Mouse (Mus musculus) liver, embryonic 13.5 days (tissue): ENCODE measurements around the gene Adgre5. TPM values are rescaled to one million over a fixed set of nuclear protein-coding genes. Genes with fewer than 3 reads are reported as not detected.
A peak's percentile ranks its signal among the peaks of the same experiment; 100 is the strongest.

Source experiments
- ATAC-seq: fragments of 200-750 bp; cut with Nextera tagmentation; 2 replicates; pipeline ENCODE4 v1.8.0; 2017; ENCODE audit warnings: low read depth, mild to moderate bottlenecking, moderate number of reproducible peaks, moderate library complexity
- DNase-seq: peaks from one replicate; pipeline ENCODE4 v3.0.0; 2022
- H3K27ac ChIP-seq: fragments of 300-500 bp; sonication (generic); 2 replicates; pipeline ENCODE4 v1.5.1; 2015; ENCODE audit warnings: moderate library complexity, mild to moderate bottlenecking, inconsistent platforms
- H3K27me3 ChIP-seq: fragments of 300-500 bp; sonication (generic); 2 replicates; pipeline ENCODE4 v1.6.1; 2015; ENCODE audit warnings: mild to moderate bottlenecking, inconsistent platforms
- H3K36me3 ChIP-seq: fragments of 300-500 bp; sonication (generic); 2 replicates; pipeline ENCODE4 v1.6.1; 2015; ENCODE audit warnings: mild to moderate bottlenecking, inconsistent platforms
- H3K4me1 ChIP-seq: fragments of 300-500 bp; sonication (generic); replicated peaks from 2 replicates; pipeline ENCODE4 v1.6.1; 2015; ENCODE audit warnings: inconsistent platforms
- H3K4me2 ChIP-seq: fragments of 300-500 bp; sonication (generic); 2 replicates; pipeline ENCODE4 v1.6.1; 2015; ENCODE audit warnings: inconsistent platforms, mild to moderate bottlenecking, moderate library complexity
- H3K4me3 ChIP-seq: fragments of 300-500 bp; sonication (generic); replicated peaks from 2 replicates; pipeline ENCODE4 v1.5.1; 2015; ENCODE audit warnings: mild to moderate bottlenecking, inconsistent platforms
- H3K9ac ChIP-seq: fragments of 300-500 bp; sonication (generic); 2 replicates; pipeline ENCODE4 v1.6.1; 2015; ENCODE audit warnings: mild to moderate bottlenecking, inconsistent platforms
- H3K9me3 ChIP-seq: fragments of 300-500 bp; sonication (generic); replicated peaks from 2 replicates; pipeline ENCODE4 v1.6.1; 2016; ENCODE audit warnings: inconsistent platforms
- WGBS: fragments of 180-500 bp; shearing (Covaris S2); methylation state at CpG from one replicate; pipeline ENCODE4 v1.1.7; 2015; ENCODE audit not compliant: insufficient replicate concordance; 5-methylcytosine and 5-hydroxymethylcytosine counted together
- polyA plus RNA-seq: library from polyadenylated mRNA; unstranded; fragments of >200 nt; fragmentation: Nextera tagmentation; extraction: Ambion mirVana; gene quantifications from 2 replicates; pipeline ENCODE4 v1.2.1, GENCODE M21; 2015

Gene Adgre5
- polyA plus RNA-seq, 1 experiment from 2014 or later: 8.9 TPM

DNA sequence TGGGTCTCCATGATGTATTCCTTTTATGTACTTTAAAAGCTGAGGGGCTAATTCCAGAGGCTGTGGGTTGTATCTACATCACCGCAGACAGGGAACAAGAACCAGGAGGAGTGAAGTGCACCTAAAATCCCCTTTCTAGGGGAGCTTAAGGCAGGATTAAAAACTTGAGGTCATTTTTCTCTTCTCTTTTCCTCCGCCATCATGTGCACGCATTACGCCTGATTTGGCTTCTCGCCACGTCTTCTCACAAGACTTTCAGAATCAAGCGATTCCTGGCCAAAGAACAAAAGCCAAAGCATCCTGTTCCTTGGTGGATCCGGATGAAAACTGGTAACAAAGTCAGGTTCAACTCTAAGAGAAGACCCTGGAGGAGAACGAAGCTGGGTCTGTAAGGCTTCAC lies 8.1 kb upstream of the Adgre5 start:
- Histone ChIP-seq H3K4me3 (no peak overlapping the region), H3K27ac (no peak overlapping the region), H3K36me3 (no peaks in the 10 kb centered on the region), H3K4me1 (peaks cover 16% of the 10 kb centered on the region), H3K9ac (no peak overlapping the region), H3K4me2 (no peak overlapping the region), H3K9me3 (no peaks in the 10 kb centered on the region), H3K27me3 (peaks cover 26% of the 10 kb centered on the region)
- ATAC-seq (no peak), DNase-seq (no peak)
- 78% methylated on average over 9 of the region's 9 CpGs for WGBS

GRCm38 (mm10) chr8:83748708-83749107 lies 7.6 kb upstream of the Adgre5 start:
- DNase-seq: no peak
- no peak overlapping the region for H3K9ac ChIP-seq
- H3K27ac ChIP-seq: no peak overlapping the region

GRCm38 (mm10) chr8:83747661-83748346 lies 6.7 kb upstream of the Adgre5 start:
- WGBS: 2% methylated on average over 28 of the region's 28 CpGs
- H3K4me1 ChIP-seq: peaks cover 20% of the 10 kb centered on the region
- 0 out of 2 replicates have a peak overlapping the region, but pooled peaks have one; percentile 39 for H3K9ac ChIP-seq
- H3K4me2 ChIP-seq: peak overlapping the region; percentile 58
- ATAC-seq (peak; percentile 58), DNase-seq (no peak)
- H3K27ac ChIP-seq: peak overlapping the region; percentile 47
- H3K27me3 ChIP-seq: peaks cover 26% of the 10 kb centered on the region
- peak overlapping the region; percentile 35 for H3K4me3 ChIP-seq
- H3K36me3 ChIP-seq: no peaks in the 10 kb centered on the region
- H3K9me3 ChIP-seq: no peaks in the 10 kb centered on the region

More at GRCm38 (mm10) chr8:83748708-83749107, 7.6 kb upstream of the Adgre5 start:
- Histone ChIP-seq H3K4me1 (peaks cover 16% of the 10 kb centered on the region), H3K9me3 (no peaks in the 10 kb centered on the region), H3K36me3 (no peaks in the 10 kb centered on the region), H3K4me2 (peak overlapping the region; percentile 58; the same call in 1 of the 2 replicates), H3K4me3 (no peak overlapping the region), H3K27me3 (peaks cover 26% of the 10 kb centered on the region)
- 12% methylated on average over 3 of the region's 3 CpGs for WGBS
- peak; percentile 51; the same call in 1 of the 2 replicates for ATAC-seq

- DNase-seq: no peak
- 61% methylated on average over 4 of the region's 4 CpGs for whole genome bisulfite sequencing
- H3K9me3 ChIP-seq: no peaks in the 10 kb centered on the region
- peaks cover 34% of the 10 kb centered on the region for H3K27me3 ChIP-seq
- no peak for ATAC-seq
- no peak overlapping the region for H3K27ac ChIP-seq
- H3K4me2 ChIP-seq: no peak overlapping the region
- no peak overlapping the region for H3K4me3 ChIP-seq
- no peak overlapping the region for H3K9ac ChIP-seq
- no peaks in the 10 kb centered on the region for H3K36me3 ChIP-seq
- peaks cover 57% of the 10 kb centered on the region for H3K4me1 ChIP-seq
Measured at GRCm38 (mm10) chr8:83744070-83744469, 2.9 kb upstream of the Adgre5 start.

DNA sequence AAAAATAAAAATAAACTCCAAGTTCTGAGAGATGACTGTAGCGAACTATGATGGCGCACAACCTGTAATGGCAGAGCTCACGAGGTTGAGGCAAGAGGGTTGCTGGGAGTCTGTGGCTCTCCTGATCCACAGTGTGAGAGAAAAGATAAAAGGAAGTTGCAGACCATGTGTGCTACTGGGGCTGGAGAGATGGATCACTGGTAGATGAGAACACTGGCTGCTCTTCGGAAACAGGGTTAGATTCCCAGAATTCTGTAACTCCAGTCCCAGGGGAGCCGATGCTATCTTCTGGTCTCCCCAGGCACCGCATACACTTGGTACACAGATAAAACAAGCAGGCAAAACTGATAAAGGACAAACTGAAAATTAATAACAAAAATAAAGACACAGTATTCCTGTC lies 1.8 kb upstream of the Adgre5 start:
- no peak overlapping the region for H3K27ac ChIP-seq
- H3K9ac ChIP-seq: no peak overlapping the region
- no peak overlapping the region for H3K4me2 ChIP-seq
- no peaks in the 10 kb centered on the region for H3K36me3 ChIP-seq
- DNase-seq: no peak
- H3K9me3 ChIP-seq: no peaks in the 10 kb centered on the region
- peaks cover 23% of the 10 kb centered on the region for H3K27me3 ChIP-seq
- ATAC-seq: peak; percentile 52
- H3K4me1 ChIP-seq: peaks cover 59% of the 10 kb centered on the region
- 38% methylated on average over 6 of the region's 6 CpGs for WGBS
- no peak overlapping the region for H3K4me3 ChIP-seq

DNA sequence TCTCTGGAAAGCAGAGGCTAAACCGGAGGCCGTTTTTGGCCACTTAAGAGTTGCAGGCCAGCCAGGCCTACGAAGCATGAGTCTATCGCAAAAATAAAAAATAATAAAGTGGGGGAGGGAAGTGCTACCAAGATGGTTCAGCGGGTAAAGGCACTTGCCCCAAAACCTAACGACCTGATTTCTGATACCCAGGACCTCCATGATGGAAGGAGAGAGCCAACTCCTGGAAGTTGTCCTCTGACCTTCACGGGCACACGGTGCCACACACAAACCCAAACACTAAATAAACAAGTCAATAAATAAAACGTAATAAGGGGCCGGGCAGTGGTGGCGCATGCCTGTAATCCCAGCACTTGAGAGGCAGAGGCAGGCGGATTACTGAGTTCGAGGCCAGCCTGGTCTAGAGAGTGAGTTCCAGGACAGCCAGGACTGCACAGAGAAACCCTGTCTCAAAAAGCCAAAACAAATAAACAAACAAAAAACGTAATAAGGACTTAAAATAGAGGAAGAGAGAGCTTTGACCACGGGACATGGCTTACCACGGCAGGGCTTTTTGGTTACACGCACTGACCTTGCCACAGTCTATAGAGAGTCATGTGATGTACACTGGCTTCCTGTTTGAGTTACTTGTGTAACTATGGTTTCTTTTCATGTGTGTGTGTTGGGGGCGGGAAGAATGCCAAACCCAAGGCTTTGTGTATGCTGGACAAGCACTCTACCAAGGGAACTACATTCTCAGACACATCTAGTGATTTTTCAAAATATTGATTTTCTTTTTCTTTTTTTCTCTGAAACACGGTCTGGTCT lies 926 bp upstream of the Adgre5 start:
- no peak for DNase-seq
- Histone ChIP-seq H3K27me3 (peaks cover 13% of the 10 kb centered on the region), H3K4me2 (peak overlapping the region; percentile 85), H3K4me1 (peaks cover 58% of the 10 kb centered on the region), H3K36me3 (no peaks in the 10 kb centered on the region), H3K27ac (peak overlapping the region; percentile 47; the same call in 1 of the 2 replicates), H3K9ac (no peak overlapping the region), H3K4me3 (peak overlapping the region; percentile 64; the same call in 1 of the 2 replicates), H3K9me3 (peaks cover 4% of the 10 kb centered on the region; the same call in 1 of the 2 replicates)
- 61% methylated on average over 19 of the region's 19 CpGs for WGBS
- no peak for ATAC-seq

GRCm38 (mm10) chr8:83740586-83740975 lies 545 bp downstream of the Adgre5 start:
- DNase-seq: no peak
- 15% methylated on average over 3 of the region's 3 CpGs for WGBS
- Histone ChIP-seq H3K9ac (peak overlapping the region; percentile 73), H3K9me3 (peaks cover 4% of the 10 kb centered on the region; the same call in 1 of the 2 replicates), H3K27ac (peak overlapping the region; percentile 48; the same call in 1 of the 2 replicates), H3K36me3 (no peaks in the 10 kb centered on the region), H3K27me3 (peaks cover 10% of the 10 kb centered on the region; the same call in 1 of the 2 replicates), H3K4me3 (peak overlapping the region; percentile 64), H3K4me2 (peak overlapping the region; percentile 85), H3K4me1 (peaks cover 58% of the 10 kb centered on the region)
- peak; percentile 10; the same call in 1 of the 2 replicates for ATAC-seq

GRCm38 (mm10) chr8:83739711-83740468 lies 1.2 kb downstream of the Adgre5 start:
- Histone ChIP-seq H3K4me2 (peak overlapping the region; percentile 85), H3K27ac (peak overlapping the region; percentile 64; the same call in 1 of the 2 replicates), H3K27me3 (peaks cover 10% of the 10 kb centered on the region; the same call in 1 of the 2 replicates), H3K9me3 (peaks cover 4% of the 10 kb centered on the region; the same call in 1 of the 2 replicates), H3K4me1 (peaks cover 58% of the 10 kb centered on the region), H3K9ac (0 out of 2 replicates have a peak overlapping the region, but pooled peaks have one; percentile 26), H3K4me3 (peak overlapping the region; percentile 64), H3K36me3 (no peaks in the 10 kb centered on the region)
- 16% methylated on average over 8 of the region's 8 CpGs for WGBS
- DNase-seq: no peak
- ATAC-seq: no peak

- H3K27me3 ChIP-seq: peaks cover 10% of the 10 kb centered on the region; the same call in 1 of the 2 replicates
- H3K4me3 ChIP-seq: 0 out of 2 replicates have a peak overlapping the region, but pooled peaks have one; percentile 64
- 0 out of 2 replicates have a peak overlapping the region, but pooled peaks have one; percentile 64 for H3K27ac ChIP-seq
- no peak for ATAC-seq
- no peak for DNase-seq
- H3K9me3 ChIP-seq: peaks cover 4% of the 10 kb centered on the region; the same call in 1 of the 2 replicates
- H3K9ac ChIP-seq: no peak overlapping the region
- H3K4me2 ChIP-seq: peak overlapping the region; percentile 85
- H3K4me1 ChIP-seq: peaks cover 58% of the 10 kb centered on the region
- 76% methylated on average over 10 of the region's 10 CpGs for WGBS
- H3K36me3 ChIP-seq: no peaks in the 10 kb centered on the region
Measured at GRCm38 (mm10) chr8:83738949-83739710, 2.0 kb downstream of the Adgre5 start.
